Mouse (Mus musculus): Measurements from ENCODE around the gene Trappc2l. TPM values are rescaled to one million over a fixed set of nuclear protein-coding genes. Genes with fewer than 3 reads are reported as not detected.

The Trappc2l gene
- polyA plus RNA-seq, 1 experiment from 2014 or later = 61.8 TPM

DNA sequence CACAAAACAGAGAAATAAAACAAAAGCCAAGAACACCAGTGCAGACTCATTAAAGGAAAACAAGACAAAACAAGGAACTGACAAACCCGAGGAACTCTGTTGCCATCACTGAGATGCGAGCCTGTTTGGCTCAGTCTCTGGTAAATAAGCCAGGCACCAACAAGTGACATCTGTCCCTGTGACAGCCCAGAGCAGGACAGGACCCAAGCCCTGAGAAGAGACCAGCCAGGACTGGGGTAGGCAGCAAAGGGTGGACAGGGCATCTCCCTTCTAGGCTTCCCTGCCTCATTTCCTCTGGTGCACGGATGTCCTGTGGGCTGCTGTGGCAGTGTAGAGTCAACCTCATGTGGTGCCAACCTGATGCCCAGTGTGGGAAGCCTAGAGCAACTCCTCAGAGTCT is 51.7 kb downstream of the Trappc2l start:
- H3K4me3 ChIP-seq (replicated peaks) = no peak overlapping the region
- H3K27ac ChIP-seq = no peak overlapping the region
- no peaks in the 10 kb centered on the region for H3K9me3 ChIP-seq
- H3K4me2 ChIP-seq = no peak overlapping the region
- ATAC-seq (ENCODE audit: insufficient read depth, low FRiP score, low read depth) = no peak
- H3K4me1 ChIP-seq = peaks cover 55% of the 10 kb centered on the region
- no peaks in the 10 kb centered on the region for H3K36me3 ChIP-seq
- H3K27me3 ChIP-seq (replicated peaks) = no peaks in the 10 kb centered on the region
- H3K9ac ChIP-seq = no peak overlapping the region
- 60% methylated on average over 3 of the region's 3 CpGs for WGBS

DNA sequence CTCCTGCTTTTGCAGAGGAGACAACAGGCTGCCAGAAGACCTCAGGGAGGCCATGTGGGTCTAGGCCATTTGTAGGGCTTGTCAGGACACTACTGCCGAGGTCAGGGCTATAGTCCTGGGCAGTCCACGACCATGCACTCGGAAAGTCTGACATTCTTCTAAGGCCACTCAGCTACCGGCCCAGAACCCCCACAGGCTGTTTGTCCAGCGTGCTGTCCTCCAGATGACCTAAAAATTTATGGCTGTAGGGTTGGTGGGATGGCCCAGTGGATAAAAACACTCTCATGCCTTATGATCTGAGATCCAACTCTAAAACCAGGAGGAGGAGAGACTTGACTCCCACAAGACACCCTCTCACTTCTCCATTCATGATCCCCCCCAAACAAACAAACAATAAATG is 52.2 kb downstream of the Trappc2l start:
- H3K36me3 ChIP-seq = no peaks in the 10 kb centered on the region
- no peaks in the 10 kb centered on the region for H3K27me3 ChIP-seq (replicated peaks)
- no peak overlapping the region for H3K27ac ChIP-seq
- H3K4me3 ChIP-seq (replicated peaks) = no peak overlapping the region
- H3K9me3 ChIP-seq = no peaks in the 10 kb centered on the region
- ATAC-seq (ENCODE audit: insufficient read depth, low FRiP score, low read depth) = no peak
- 54% methylated on average over 5 of the region's 5 CpGs for WGBS
- no peak overlapping the region for H3K4me2 ChIP-seq
- no peak overlapping the region for H3K9ac ChIP-seq
- peaks cover 49% of the 10 kb centered on the region for H3K4me1 ChIP-seq

DNA sequence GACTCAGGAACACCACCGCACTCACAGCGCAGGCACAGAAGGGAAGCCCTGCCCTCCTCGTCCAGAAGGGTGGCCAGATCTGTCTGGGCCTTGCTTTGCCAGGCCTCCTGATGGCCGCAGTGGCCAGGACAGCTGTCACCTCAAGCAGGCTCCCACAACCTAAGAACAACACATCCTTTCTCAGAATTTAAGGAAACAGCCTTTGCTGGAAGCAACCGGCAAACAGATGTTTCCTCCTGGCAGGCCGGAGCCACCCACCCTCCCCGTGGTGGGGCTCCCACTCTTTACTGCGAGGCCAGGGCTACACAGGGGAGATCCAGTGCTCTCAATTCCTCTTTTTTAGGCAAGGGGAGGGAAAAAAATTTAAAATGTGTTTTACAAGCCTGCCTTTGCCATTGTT is 53.8 kb downstream of the Trappc2l start:
- H3K27me3 ChIP-seq (replicated peaks) = 0 out of 2 replicates have a peak, but pooled peaks cover 2% of the 10 kb centered on the region
- no peak overlapping the region for H3K9ac ChIP-seq
- H3K4me1 ChIP-seq = peaks cover 42% of the 10 kb centered on the region
- 45% methylated on average over 8 of the region's 8 CpGs for WGBS
- H3K9me3 ChIP-seq = no peaks in the 10 kb centered on the region
- no peaks in the 10 kb centered on the region for H3K36me3 ChIP-seq
- peak overlapping the region; percentile 58 for H3K27ac ChIP-seq
- H3K4me2 ChIP-seq = 0 out of 2 replicates have a peak overlapping the region, but pooled peaks have one; percentile 16
- no peak overlapping the region for H3K4me3 ChIP-seq (replicated peaks)
- ATAC-seq (ENCODE audit: insufficient read depth, low FRiP score, low read depth) = no peak

DNA sequence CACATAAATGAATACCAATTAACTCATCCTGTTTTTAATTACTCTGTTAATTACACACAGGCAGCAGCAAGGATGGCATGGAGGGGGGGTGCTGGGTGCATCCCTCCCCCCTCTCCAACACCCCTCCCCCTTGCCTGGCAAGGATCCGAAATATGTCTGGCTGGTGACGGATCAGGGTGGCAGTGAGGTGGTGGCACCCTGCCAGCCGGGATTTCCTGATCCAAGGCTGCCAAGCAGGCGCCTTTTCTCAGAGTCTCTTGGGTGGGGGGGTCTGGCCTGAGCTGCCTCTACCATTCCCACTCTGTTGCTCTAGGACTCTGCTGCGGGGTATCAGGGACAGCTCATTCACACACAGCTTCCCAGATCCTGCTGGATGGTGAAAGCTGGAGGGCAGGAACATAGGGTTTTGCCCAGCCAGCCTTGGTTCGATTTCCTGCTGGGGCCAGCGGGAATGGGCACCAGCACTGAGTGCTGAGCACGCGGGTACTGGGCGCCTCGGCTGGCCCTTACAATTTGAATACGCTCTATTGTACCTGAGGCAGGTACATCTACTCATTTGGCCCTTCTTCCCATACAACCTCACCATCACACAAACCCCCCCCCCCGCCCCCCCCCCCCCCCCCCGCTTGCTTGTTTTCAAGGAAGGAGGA is 54.4 kb downstream of the Trappc2l start:
- H3K27me3 ChIP-seq (replicated peaks) = 0 out of 2 replicates have a peak, but pooled peaks cover 5% of the 10 kb centered on the region
- H3K36me3 ChIP-seq = no peaks in the 10 kb centered on the region
- H3K4me3 ChIP-seq (replicated peaks) = no peak overlapping the region
- H3K4me2 ChIP-seq = peak overlapping the region; percentile 6; the same call in 1 of the 2 replicates
- H3K27ac ChIP-seq = peak overlapping the region; percentile 58
- peaks cover 43% of the 10 kb centered on the region for H3K4me1 ChIP-seq
- H3K9me3 ChIP-seq = no peaks in the 10 kb centered on the region
- WGBS = 63% methylated on average over 12 of the region's 14 CpGs
- ATAC-seq (ENCODE audit: insufficient read depth, low FRiP score, low read depth) = peak; percentile 19; the same call in 1 of the 2 replicates
- H3K9ac ChIP-seq = no peak overlapping the region

Small RNA genes within 50 kb of the gene (microRNA-seq; reads per million reads assigned to microRNA genes)
- gene Mir6396 = not detected

Other genes with a start within 250 kb of the Trappc2l start
- 48.7 and 48.9 TPM in 2 replicates for gene Zc3h18, start 235.0 kb upstream of the Trappc2l start, polyA plus RNA-seq (2015; fragmentation: Nextera tagmentation; extraction: Ambion mirVana)
- not detected in 2 replicates for gene Il17c, start 189.6 kb upstream of the Trappc2l start, polyA plus RNA-seq (2015; fragmentation: Nextera tagmentation; extraction: Ambion mirVana)
- 238 and 267 TPM in 2 replicates for gene Cyba, start 178.7 kb upstream of the Trappc2l start, polyA plus RNA-seq (2015; fragmentation: Nextera tagmentation; extraction: Ambion mirVana)
- gene Mvd, start 168.2 kb upstream of the Trappc2l start, polyA plus RNA-seq (2015; fragmentation: Nextera tagmentation; extraction: Ambion mirVana) = 38.7 and 43.7 TPM in 2 replicates
- gene Snai3, start 150.9 kb upstream of the Trappc2l start, polyA plus RNA-seq (2015; fragmentation: Nextera tagmentation; extraction: Ambion mirVana) = 0.31 and 0.70 TPM in 2 replicates
- gene Rnf166, start 135.6 kb upstream of the Trappc2l start, polyA plus RNA-seq (2015; fragmentation: Nextera tagmentation; extraction: Ambion mirVana) = 35.1 and 38.5 TPM in 2 replicates
- gene Ctu2, start 135.5 kb upstream of the Trappc2l start, polyA plus RNA-seq (2015; fragmentation: Nextera tagmentation; extraction: Ambion mirVana) = 44.8 and 45.6 TPM in 2 replicates
- 12.8 and 16.3 TPM in 2 replicates for gene Piezo1, start 60.3 kb upstream of the Trappc2l start, polyA plus RNA-seq (2015; fragmentation: Nextera tagmentation; extraction: Ambion mirVana)
- gene Cdt1, start 43.6 kb upstream of the Trappc2l start, polyA plus RNA-seq (2015; fragmentation: Nextera tagmentation; extraction: Ambion mirVana) = 34.9 and 37.0 TPM in 2 replicates
- 354 and 399 TPM in 2 replicates for gene Aprt, start 34.7 kb upstream of the Trappc2l start, polyA plus RNA-seq (2015; fragmentation: Nextera tagmentation; extraction: Ambion mirVana)
- 11.9 and 13.1 TPM in 2 replicates for gene Galns, start 177 bp upstream of the Trappc2l start, polyA plus RNA-seq (2015; fragmentation: Nextera tagmentation; extraction: Ambion mirVana)
- 0.12 TPM in 1 of 2 replicates, not detected in the other for gene Pabpn1l, start 11.1 kb downstream of the Trappc2l start, polyA plus RNA-seq (2015; fragmentation: Nextera tagmentation; extraction: Ambion mirVana)
- gene Cbfa2t3, start 87.5 kb downstream of the Trappc2l start, polyA plus RNA-seq (2015; fragmentation: Nextera tagmentation; extraction: Ambion mirVana) = 4.5 and 4.8 TPM in 2 replicates
- gene Acsf3, start 163.8 kb downstream of the Trappc2l start, polyA plus RNA-seq (2015; fragmentation: Nextera tagmentation; extraction: Ambion mirVana) = 16.5 and 20.6 TPM in 2 replicates
- gene Cdh15, start 236.3 kb downstream of the Trappc2l start, polyA plus RNA-seq (2015; fragmentation: Nextera tagmentation; extraction: Ambion mirVana) = 0.49 and 0.88 TPM in 2 replicates